Mouse (Mus musculus) right cerebral cortex, postnatal 25 days (tissue): ENCODE measurements around the gene Tmprss13.

Experiments used
- DNase-seq: peaks from one replicate; pipeline ENCODE4 v3.0.0; 2022

Tmprss13 gene

DNA sequence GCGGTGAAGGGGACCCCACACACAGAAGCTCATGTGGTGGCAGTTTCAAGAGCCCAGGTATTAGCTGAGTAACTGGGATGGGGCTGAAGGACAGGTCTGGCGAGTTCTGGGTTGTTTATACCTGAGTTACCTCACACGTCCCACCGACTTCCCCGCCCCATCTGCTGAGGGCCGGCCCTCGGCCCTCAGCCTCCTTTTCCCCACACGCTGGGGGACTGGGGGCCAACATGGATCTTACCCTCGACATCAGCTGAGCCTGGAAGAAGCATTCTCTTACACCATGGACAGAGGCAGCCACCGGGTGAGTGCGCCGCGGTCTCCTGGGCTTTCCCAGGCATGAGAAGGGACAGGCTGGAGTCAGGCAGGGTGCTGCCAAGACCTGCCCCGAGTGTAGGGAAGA, at the start of gene Tmprss13:
Gene Tmprss13 (plus strand): TSS at position 246 of the 400 bp plus-strand sequence.
- no peak for DNase-seq

DNA sequence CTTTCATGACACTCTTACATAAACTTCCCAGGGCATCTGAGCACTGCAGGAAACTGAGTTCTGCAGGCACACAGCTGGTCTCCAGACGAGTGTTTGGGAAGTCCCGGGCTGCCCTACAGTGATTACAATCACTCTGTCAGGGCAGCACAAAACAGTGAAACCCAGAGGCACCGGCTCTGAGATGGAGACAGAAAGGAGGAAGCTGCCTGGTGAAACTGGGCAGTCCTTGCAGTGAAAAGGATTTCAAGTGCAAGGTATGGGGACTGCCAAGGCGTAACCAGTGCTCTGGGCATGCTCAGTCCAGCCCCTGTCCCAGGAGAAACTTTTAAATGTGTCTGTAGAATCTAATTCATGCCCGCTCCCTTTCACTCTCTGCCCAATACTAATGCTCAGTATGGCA, 46.7 kb upstream of the Tmprss13 start:
- DNase-seq = no peak

DNA sequence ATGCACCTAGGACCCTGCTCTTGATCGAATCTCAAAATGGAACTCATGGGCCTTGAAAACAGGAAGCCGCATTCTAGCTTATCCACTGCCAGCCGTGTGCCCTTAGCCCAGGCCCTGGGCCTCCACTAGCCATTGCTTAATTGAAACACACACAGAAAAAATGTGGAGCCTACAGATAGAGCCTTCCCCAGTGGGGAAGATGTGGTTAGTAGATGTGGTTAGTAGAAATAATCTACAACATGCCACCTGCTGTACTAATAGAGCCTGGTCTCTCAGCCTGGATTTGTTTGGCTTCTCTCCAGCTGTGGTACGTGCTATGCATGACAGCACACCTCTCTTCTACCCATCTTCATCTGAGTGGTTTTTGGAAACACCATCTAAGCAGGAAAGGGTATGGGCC, 44.7 kb upstream of the Tmprss13 start:
- no peak for DNase-seq

- no peak for DNase-seq
Measured at GRCm38 (mm10) chr9:45274635-45275034, 44.3 kb upstream of the Tmprss13 start.

GRCm38 (mm10) chr9:45280059-45280458, 38.8 kb upstream of the Tmprss13 start:
- DNase-seq = no peak

DNA sequence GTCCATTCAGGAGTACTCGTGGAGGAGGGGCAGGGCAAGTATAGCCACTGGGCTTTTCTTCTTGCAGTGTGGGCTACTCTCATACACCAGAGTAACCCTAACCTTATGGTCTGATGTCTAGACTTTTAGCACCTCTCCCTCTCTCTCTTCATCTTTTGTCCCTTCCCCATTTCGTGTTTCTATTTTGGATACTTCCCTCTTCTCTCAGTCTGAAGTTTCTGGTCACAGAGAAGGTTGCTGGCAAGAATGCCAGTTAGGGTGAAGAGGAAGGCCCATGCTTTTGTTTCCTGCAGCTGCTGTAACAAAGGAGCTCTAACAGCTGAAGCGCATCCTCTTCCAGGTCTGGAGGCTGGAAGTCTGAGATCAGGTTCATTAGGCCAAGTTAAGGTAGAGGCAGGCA, 38.0 kb upstream of the Tmprss13 start:
- DNase-seq = no peak

- DNase-seq = no peak
Measured at GRCm38 (mm10) chr9:45282466-45282865, 36.4 kb upstream of the Tmprss13 start.

DNA sequence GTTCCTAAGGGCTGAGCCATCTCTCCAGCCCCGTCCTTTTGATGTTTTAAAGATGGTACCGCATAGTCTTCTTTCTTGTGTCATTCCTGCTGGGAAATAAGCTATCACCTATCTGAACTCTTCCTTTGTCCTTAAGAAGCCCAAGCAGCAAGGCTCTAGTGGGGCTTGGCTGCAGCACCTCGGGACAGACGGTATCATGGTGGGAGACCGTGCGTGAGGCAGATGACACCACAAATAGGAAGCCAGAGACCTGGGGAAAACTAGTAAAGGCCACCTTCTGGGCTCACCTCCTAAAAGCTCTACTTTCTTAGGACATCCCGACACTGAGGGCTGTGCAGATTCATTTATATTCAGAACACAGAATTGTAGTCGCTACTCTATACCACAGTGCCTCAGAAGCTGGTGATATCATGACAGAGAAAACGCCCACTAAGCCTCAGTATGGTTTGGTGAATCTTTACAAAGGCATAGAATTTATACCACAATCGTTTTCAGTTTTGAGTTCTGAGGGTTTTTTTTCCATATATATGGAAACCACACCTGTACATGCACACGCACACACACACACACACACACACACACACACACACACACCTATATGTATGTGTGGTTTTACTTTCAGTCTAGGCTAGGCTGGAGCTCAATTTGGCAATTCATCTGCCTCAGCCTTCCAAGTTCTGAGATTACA, 27.3 kb upstream of the Tmprss13 start:
- DNase-seq = no peak

- DNase-seq = no peak
Measured at GRCm38 (mm10) chr9:45294210-45295011, 24.5 kb upstream of the Tmprss13 start.

DNA sequence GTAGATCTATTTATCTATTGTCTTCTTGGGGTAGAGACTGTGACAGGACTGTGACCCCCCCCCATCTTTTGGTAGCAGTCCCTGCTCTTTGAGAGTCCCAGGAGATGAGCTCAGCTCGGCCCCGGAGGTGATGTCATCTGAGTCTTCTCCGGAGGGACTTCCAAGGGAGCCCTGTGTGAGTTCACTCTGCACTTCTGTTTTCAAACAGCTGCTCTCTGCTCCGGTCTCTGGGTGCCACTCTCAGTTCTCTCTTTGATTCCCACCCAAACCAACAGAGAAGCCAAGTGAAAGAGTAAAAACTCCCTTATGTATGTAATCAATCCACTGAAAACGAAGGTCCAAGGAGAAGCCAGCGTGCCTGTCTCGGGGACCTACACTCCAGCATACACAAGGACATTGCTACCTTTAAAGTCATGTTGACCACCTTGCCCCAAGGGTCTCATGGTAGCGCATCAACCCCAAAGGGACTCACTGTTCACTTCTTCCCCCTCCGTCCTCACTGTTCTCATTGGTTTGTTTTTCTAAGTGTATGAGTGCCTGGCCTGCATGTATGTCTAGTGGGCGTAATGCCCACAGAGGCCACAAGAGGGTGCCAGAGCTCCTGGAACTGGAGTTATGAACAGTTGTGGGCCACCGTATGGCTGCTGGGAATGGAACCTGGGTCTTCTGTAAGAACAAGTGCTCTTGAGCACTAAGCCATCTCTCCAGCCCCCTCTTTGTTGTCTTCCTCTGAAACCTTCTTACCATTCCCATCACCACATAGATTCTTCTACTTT, 19.5 kb upstream of the Tmprss13 start:
- no peak for DNase-seq

DNA sequence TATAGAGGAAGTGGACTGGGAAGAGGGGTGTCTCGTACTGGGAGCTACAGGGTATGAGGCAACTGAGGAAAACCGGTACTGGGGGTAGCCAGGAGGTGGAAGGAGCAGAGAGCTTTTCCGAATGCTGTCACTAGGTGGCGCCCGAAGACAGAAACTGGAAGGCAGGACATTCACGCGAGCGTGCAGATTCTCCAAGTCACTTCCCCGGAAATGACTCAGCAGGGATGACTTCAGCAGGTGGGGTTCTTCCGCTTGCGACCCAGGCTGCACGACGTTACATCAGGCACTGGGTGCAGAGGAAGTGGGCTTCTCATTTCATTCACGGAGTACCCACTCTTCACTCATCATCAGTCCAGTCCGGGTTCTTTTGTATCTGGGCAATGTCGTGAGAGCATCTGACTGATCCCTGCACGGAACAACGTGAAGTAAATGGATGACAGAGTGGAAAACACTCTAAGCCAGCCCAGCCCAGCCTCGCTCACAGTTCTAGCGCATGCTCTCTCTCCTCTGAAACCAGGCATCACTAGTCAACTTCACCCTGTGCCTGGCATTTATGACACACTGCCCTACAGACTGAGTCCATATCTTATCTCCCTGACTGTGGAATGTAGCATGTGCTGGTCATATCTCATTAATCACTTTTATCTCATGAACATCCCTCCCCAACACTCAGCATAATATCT, 18.3 kb upstream of the Tmprss13 start:
- DNase-seq = peak; percentile 94

GRCm38 (mm10) chr9:45301771-45302170, 17.1 kb upstream of the Tmprss13 start:
- DNase-seq = no peak

GRCm38 (mm10) chr9:45306746-45307410, 12.0 kb upstream of the Tmprss13 start:
- no peak for DNase-seq

DNA sequence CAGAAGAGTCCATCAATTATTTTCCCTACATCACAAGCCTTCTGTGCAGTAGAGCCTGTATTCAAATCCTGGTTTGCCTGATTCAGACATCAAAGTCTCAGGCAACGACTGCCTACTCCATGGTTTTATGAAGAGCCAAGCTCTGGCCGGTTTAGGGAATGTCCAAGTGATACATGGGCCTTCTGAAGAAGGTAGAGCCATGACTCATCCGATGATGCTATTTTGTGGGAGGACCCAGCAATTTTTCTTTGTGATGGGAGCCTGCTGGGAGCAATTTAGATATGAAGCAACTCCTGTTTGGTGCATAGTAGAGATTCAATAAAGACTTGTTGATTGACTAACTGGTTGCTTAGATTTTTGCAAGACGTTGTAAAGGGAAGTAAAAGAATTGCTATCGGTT, 10.4 kb upstream of the Tmprss13 start:
- DNase-seq = no peak

- no peak for DNase-seq
Measured at GRCm38 (mm10) chr9:45311858-45312257, 7.0 kb upstream of the Tmprss13 start.

DNA sequence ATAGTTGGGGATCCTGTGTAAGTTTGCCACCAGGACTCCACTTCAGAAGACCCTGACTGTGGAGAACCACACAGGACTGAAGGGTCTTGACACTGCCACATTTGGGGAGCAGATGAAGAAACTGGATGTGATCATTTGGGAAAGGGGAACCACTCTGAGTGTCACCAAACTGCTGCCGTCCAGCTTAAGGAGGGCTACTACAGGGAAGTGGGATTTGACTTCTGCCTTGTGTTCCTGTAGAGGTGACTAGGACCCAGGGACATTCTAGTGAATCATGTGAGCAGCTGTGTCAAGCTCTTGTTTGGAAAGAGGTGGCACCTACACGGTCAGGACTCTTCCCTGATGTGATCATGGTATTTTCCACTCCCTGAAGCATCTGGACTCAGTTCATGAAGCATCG, 5.0 kb upstream of the Tmprss13 start:
- no peak for DNase-seq

- no peak for DNase-seq
Measured at GRCm38 (mm10) chr9:45317635-45318034, 1.3 kb upstream of the Tmprss13 start.

DNA sequence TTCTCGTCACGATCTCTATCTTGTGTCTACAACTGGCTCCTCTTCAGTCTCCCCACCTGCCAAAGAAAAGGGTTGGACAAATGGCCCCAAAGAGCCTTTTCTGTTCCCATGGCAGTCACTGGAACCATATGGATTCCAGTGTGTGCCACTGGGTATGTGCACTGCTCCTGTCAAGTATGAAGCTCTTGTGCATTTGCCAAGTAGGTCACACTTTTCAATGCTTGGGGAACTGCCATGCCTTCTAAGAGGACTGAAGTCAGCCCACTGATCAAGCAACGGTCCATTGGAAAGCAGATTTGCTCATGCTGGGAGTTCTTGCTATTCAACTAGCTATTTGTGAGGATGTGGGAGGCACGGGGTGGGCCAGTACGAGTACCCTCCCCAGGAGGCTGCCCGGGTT, 2.6 kb downstream of the Tmprss13 start:
- no peak for DNase-seq

DNA sequence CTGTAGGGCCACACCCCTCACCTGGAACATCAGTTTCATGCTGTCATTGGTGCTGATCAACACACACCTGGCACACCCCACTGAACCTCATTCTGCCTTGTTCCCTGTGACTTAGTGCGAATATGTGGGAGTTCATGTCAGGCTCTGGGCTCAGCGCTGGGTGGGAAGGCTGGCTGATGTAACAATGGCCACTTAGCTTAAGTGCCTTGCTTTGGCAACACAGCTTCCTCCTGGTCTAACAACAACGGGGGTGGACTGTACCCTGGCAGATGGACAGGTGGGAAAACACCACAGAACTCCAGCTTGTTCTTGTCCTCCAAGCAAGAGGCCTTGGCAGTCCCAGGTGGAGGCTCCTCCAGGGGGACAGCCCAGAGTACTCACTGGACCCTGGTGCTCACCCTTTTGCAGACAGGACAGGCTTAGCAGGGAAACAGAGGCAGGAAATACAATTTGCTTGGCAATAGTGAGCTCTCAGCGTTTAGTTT, 3.1 kb downstream of the Tmprss13 start:
- DNase-seq = no peak

GRCm38 (mm10) chr9:45326390-45326789, 7.5 kb downstream of the Tmprss13 start:
- no peak for DNase-seq

GRCm38 (mm10) chr9:45328263-45328662, 9.4 kb downstream of the Tmprss13 start:
- no peak for DNase-seq

DNA sequence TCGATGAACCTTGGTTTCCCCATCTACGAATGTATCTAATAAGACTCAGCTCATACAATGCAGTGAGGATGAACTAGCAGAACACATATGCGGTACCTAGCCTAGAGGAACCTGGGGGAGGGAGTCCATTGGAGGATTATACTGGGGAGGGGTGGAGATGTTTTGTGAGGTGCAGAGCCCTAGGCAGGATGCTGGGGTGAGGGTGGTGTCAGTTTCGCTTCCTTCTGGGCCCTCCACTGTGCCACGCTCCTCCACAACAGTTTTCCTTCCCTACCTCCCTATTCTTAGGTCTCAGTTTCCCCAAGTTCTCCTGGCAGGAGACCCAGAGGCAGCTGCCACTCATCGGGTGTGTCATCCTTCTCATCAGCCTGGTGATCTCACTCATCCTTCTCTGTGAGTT, 10.7 kb downstream of the Tmprss13 start:
- no peak for DNase-seq
